Mouse (Mus musculus) lung, postnatal 4 days (tissue): ENCODE measurements around the gene Pecam1.
"Not testable (repeated sequence)": the region's sequence is repeated elsewhere in the genome, so short reads cannot be mapped to it uniquely, and the experiment has no call there.

Experiments used
- DNase-seq, 2 experiments: peaks; one replicate each; pipeline ENCODE4 v3.0.0; 2021

The Pecam1 gene

DNA sequence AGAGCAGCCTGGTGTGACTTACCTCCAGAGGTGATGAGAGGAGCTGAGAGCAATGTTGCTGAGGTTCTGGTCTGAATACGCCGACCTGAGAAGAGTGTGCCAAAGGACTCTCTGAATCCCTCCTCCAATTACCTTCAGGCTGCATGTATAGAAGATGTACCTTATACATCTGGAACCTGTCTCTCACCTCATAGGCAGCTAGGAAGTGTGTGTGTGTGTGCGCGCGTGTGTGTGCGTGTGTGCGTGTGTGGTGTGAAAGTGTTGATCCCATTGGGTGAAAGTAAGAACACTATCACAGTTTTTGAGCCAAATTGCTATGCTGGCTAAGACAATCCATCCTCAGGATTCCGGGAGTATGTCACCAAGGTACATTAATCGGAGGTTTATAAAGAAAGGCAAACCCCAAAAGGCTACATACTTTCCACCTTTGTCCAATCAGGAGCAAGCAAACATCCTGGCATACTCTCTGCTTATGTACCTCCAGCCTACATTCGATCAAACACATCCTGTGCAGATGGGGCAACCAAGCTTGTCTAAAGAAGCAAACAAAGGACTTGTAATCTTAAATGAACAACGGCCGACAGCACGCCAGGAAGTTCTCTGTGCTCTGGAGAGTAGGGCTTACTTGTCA is at the start of gene Pecam1:
TSS of gene Pecam1 (minus strand) at position 508 of the 631 bp plus-strand sequence.
- DNase-seq, result no peak

DNA sequence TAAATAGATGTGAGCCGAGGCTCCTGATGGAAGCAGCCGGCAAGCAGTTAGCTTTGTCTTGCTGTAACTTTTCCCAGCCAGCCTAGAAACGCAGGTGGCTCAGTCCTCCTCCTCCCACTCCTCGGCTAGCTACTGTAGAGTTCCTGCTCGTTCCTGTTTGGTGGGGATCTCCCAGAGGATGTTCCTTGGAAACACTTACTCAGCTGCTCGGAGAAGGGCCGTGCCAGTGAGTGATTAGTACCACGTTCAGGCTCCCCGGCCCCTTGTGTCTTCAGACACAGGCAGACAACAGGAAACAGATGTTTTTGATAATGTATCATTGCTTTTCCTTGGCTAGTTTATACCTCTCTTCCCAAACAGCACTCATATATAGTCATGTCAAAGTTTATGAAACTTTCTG is 45.3 kb upstream of the Pecam1 start:
- peak in 1 of 2 experiments; percentile 39 for DNase-seq

DNA sequence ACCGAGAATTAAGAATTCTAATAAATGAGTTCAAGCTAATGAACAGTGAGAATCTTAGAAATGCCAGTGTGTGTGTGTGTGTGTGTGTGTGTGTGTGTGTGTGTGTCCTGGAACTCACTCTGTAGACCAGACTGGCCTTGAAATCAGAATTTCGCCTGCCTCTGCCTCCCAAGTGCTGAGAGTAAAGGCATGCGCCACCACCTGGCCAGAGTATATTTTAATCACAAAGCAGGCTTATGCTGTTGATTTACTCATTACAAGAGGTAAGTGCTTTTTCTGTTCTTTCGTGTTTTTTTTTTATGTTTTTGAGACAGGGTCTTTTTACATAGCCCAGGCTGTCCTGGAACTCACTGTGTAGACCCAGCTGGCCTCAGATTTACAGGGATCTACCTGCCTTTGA is 43.4 kb upstream of the Pecam1 start:
- no peak for DNase-seq

DNA sequence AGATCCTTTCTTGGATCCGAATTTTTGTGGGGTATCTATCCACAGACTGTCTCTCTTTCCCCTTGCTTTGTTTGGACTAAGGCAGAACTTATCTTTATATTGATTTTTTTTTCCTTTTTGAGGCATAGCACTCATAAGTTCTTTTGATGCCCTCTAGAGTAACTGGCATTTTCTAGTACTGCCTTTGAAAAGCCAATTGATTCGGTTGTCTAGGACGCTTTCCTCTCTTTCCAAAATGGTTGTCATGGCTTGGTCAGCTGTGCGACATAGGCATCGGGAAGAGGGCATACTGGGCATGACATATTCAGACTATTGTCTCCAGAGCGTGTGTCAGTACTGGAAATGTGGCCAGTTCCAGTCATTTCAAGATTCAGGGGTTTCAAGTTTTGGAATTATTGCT is 39.2 kb upstream of the Pecam1 start:
- no peak for DNase-seq

DNA sequence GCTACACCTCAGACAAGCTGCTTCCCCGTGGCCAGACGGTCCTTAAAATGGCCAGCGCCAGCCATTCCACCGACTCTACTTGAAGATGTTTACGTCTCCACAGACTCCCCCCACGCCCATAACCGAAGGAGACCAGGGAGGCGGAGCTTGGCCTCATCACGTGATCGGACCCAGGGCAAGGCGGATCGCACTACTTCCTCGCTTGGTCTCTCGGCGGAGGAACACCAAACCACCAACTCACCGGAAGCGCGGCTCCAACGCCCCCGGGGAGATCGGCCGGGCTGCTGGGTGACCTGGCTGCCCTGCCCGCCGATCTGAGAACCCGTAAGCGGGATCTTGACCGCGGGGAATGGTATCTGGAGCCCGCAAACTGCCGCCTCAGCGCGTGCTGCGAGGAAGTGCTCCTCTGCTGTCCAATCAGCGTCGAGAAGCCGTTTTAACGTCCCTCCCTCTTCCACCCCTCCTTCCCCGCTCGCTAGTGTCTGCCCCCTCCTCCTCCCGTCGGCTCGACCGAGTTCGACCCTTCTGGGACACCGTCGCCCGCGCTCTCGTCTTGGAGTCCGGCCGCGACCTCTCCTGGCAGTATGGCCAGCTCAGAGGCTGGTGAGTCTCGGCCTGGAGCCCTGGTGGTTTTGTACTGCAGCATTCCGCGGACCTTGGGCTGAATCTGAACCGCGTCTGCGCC is 38.5 kb upstream of the Pecam1 start, which contains the start of the genes Ddx5 and Cep95:
TSS of gene Ddx5 (minus strand) at position 411 of the 685 bp plus-strand sequence.
TSS of gene Cep95 (plus strand) at position 478 of the 685 bp plus-strand sequence.
- DNase-seq, result peak; percentile 98

DNA sequence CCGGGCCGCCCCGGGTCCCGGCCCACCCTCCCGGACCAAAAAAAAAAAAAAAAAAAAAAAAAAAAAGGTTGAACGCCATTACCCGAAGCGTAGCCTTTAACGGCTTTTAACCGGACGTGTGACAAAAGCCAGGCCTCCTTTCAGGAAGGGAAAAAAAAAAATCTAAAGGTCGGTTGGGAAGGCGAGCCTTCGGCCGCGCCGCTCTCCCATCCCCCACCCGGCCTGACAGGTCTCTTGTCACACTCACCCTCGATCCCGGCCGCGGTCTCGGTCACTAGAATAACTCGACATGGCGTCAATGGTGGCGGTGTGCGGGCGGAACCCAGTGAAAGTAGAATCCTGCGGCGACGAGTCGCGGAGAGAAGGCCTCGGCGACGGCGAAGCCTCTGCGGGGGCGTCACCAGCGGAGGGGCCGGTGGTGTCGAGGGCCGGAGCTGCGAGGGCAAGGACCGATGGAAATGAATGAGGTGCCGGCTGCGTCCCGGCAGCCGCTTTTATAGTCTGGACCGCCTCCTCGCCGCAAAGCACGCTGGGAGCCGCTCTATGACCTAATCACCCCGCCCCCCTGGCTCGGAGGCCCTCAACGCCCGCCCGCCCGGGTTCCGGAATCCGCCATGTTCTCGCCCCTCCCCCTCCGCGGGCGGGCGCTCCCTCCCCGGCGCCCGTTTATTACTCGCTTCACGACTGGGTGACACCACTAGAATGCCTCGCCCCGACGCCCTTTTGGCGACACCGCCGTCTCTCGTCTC is 37.8 kb upstream of the Pecam1 start:
- peak; percentile 98 to 100 for DNase-seq

DNA sequence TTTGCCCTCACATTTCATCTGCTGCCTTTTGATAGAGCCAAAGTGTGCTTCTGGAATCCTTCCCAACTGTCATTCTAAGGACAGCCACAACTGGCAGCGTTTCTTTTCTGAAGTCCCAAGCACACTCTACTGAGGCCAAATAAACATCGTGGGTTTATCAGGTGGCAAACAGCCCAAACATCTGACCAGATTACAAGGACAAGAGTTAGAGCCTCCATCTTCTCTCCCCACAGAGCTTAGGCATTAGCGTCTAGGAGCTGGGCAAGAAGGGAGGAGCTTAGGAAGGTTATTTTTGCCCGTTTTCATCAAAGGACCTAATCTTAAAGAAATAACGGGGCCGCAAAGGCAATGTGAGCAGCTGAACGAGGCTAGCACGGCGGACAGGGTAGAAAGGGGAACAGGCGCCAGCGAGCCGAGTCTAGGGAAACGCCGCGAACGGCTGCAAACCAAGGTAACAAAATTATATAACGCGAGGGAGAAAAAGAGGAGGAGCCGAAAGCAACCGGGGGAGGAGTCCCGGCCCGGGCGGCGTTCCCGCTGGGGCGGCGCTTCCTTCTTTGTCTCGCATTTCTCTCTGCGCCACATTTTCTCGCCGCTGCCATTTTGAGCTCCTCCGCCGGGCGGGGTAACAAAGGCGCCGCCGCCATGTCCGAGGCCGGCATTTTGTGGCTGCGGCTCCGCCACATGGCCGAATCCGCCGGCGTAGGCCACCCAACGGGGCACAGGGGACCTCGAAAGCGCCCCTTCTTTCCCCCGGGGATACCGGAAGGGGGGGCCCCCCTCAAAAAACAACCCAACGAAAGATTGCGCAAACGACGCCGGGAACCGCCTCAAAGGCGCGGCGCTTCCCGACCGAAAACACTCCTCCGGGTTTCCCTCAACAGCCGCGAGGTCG is 37.0 kb upstream of the Pecam1 start:
- peak; percentile 93 to 94 for DNase-seq

DNA sequence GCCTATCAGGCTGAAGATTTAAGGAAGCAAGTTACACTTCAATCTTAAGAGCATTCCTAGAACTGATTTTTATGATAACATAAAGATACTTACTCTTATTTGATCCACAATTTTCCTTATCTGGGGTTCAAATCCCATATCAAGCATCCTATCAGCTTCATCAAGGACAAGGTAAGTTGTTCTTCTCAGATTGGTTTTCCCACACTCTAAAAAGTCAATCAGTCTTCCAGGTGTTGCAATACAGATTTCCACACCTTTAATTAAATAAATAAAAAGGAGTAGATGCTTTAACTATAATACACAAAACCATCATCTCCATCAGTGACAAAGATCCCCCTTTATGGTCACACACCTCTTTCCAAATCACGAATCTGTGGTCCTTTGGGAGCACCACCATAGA is 34.6 kb upstream of the Pecam1 start:
- DNase-seq, result no peak

DNA sequence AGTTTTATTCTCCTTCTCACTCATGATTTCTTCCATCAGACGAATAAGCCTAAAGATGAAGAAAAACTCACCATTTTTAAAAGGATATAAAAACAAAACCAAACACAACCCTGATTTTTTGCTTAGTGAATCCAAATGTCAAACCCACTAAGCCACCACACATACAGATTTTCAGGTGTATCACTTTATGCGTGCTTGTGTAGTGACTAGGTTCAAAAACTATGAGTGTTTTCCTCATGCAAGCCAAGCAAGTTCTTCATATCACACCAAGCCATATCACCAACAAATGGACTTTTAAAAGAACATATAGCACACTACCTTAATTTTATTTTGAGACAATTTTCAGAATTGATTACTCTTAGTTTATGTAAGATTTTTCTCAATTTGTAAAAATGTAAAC is 34.0 kb upstream of the Pecam1 start:
- DNase-seq, result no peak

DNA sequence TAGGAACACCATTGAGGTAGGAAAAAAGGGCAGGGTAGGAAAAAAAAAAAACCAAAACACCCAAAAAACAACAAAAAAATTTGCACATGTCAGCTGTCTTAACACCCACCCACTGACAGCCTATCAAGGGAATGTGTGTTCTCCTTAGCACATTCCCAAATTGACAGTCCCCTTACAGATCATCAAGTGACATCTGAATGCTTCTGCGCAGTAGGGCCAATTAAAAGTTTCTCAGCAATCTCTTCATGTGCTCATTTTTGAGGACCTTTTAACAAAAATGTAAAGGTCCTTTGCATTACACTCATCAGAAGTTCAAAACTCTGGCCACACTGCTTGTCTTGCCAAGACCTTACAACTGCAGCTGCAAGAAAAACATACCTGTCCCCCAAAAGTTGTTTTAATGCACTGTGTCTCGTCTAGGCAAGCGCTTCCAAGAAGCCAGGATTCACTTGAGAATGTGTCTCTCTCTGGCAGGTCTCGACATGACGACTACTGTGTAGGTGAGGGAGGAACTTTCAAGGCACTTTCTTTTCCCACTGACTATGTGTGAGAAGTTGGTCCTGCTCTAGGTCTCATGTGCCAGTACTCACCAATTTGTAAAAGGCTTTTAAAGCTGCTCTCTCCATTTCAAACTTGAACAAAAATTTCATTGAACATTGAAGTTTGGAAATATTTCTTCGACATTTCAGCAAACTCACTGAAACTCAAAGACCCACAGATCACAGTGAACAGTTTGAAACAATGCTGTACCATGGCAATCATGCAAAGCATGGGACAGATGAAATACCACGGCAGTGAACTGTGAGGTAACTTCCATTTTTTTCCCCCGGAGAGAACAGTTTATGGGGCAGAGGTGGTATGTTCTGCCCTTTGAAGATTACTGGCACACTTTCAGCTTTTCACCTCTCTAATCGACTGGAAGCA is 32.7 kb upstream of the Pecam1 start:
- no peak for DNase-seq

DNA sequence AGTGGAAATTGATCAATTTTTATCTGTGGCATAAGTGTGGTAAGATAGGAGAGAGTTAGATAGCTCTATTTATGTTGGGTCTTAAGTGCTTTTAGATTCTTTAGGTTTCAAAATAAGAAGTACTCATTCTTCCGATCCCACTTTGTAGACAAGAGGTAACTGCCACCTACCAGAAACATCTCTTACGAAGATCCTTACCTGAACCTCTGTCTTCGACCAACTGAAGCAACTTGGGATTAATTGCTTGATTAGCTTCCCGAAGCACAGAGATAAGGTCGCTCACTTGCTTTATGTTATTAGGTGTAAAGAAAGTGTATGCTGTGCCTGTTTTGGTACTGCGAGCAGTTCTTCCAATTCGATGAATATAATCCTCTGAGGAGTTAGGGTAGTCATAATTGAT is 31.8 kb upstream of the Pecam1 start:
- DNase-seq, result not testable (repeated sequence)

DNA sequence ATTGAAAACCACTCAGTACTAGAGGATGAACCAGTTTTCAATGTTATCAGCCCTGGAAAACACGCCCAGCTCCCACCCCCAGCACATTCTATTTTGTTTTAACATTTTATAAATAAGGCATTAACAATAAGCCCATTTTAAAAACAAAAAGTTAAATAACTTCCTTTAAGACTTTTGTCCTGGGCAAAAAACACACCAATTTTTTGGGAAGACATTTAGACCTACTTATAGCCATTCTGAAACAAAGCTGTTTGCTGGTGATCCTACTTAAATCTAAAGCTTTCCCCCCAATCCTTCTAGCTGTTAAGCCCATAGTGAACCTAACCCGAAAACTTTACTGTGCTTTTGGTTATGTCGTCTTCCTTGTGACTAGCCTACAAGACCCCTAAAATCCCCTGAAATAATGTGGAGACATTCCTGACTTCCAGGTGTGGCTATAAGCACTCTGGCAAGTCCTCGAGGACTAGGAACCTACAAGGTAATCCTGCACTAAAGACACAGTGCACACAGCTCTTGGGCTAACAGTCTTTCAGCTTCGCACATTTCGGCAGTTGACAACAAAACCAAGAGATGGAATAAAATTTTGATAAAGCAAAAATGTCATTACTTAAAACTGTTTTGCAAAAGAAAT is 30.3 kb upstream of the Pecam1 start:
- no peak for DNase-seq

DNA sequence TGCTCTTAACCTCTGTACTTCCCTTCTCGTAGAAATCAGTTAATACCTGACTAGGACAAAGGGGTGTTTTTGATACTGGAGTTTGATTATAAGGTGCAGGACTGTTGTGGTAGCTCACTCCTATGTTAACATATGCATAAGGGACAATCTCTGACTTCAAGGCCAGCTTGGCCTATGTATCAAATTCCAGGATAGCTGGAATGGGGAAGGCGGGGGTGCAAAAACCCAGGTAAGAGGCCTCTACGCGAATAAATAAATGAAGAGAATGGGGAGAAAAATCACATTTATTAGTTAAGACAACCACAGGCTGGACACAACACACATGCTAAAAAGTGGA is 29.6 kb upstream of the Pecam1 start:
- DNase-seq, result no peak

DNA sequence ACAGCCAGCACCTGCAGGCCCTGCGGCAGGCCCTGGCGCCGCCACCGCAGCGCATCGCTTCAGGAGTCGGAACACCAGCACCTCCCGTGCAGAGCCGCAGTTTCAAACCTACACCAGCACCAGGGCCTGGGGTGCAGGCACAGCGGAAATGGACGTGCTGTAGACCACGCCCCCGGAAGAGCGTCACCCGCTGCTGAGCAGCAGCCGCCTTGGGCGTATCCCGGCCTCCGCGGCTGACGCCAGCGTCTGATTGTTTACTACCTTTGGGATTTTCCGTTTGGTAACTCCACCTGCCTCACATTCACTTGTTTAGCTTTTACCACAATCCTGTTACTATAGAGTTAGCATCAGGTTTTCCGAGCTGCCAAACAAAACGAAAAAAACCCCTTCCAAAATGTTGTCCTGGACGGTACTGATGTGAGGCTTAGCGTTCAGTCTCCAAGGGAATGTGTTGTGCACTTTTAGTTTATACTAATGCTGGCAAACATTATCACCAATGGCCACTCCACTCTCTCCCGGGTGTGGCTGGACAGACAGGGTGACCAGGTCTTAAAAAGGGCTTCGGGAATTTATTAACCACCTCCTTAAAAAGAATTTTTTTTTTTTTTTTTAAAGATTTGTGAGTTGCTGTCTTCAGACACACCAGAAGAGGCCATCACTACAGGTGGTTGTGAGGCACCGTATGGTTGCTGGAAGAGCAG is 29.1 kb upstream of the Pecam1 start, which contains the start of gene Polg2:
TSS of gene Polg2 (minus strand) at position 150 of the 701 bp plus-strand sequence.
- peak; percentile 93 to 95 for DNase-seq

DNA sequence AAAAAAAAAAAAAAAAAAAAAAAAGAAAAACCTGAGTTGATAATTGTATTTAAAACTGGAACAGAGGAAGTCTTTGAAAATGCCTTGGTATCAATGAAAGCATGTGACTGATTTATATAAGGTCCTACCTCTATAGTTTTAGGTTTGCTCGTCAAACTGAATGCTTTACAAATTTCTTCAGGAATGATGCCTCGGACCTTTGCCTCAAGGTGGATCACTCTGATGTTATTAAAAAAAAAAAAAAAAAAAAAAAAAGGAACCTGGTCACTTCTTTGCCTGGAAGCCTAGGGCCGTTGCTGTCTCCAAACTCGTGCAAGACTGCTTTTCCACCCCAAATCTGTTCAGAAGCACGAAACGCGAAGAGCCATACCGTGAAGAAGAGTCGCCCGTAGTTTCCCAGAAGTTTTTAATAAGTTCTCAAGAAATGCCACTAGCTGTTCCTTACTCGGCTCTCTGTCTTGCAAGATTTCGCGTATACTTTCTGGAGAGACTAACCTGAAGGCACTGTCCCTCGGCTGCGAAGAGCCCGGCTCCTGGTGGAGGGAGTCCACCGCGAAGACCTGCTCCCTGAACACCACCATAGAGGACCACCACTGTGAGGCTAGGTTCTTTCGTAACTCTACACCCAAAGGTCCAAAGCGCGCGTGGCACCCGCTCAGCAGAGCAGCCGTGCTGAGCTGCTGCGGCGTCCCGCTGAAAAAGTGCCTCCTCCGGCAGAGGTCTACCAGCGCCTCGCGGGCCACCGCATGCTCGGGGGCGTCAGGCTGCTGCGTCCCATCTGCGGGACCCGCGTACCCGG is 28.4 kb upstream of the Pecam1 start:
- DNase-seq, result no peak

DNA sequence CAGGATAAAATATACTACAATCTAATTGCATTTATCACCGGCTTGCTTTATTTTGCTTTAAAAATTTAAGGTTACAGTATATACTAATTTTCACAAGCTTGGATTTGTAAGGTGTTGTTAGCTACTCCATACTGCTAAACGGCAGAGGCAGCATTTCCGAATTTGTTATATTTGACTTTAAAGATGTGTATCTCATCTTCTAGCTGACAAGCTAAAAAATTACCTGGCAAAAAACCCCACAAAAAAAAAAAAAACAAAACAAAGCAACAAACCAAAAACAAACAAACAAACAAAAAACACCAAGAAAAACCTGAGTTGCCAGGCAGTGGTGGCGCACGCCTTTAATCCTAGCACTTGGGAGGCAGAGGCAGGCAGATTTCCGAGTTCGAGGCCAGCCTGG is 27.7 kb upstream of the Pecam1 start:
- DNase-seq, result no peak

DNA sequence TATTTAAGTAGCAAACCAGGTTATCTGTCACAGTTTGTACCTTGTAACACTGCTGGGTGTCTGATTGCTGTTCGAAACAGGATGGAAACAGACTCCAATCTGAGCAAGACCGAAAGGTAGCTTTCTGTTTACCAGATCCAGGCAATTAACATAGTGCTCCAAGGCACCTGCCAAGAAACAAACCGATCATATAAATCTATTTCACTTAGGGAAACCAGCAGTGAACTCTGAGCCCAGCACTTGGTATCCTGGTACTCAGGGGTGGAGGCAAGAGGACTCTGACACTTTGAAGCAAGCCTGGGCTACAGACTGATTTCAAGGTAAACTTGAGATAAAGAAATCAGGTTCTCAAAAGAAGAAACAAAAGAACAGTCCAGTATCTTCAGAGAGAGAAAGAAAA is 27.0 kb upstream of the Pecam1 start:
- no peak for DNase-seq

DNA sequence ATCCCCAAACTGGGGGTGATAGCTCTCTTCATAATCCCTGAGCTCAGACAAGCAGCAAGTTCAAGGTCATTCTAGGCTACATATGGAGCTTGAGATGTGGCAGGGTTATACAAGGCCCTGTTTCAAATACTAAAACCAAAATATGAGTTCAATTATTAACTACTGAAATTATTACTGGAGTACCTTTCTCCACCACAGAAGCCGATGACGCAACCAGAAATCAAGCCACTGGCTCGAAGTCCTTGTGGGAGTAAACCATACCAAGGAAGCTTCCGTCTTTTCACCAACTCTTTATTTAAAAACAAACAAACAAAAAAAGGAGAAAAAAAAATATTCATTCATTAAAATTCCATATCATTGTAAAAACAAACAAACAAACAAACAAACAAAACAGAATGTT is 26.5 kb upstream of the Pecam1 start:
- peak in 1 of 2 experiments; percentile 38 for DNase-seq

DNA sequence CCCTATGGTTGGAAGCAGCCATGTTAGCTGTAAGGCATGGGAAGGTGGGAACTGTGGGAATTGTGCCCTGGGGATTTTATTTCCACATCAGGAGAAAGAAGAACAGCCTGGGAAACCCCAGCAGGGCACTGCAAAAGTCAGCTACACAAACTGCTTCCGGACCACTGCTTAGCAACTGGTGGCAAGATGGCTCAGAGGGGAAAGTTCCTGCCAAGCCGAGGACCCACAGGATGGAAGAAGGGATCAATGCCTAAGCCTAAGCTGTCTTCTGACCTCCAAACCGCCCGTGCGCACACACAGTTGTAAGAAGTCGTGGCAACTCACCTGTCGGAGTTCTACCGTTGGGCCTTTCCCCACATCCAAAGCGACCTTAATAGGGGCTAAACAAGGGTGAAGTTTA is 22.6 kb upstream of the Pecam1 start:
- DNase-seq, result no peak
